Mouse (Mus musculus): ENCODE measurements around the gene Ksr1.
A peak's percentile ranks its signal among the peaks of the same experiment; 100 is the strongest.

Ksr1 gene

DNA sequence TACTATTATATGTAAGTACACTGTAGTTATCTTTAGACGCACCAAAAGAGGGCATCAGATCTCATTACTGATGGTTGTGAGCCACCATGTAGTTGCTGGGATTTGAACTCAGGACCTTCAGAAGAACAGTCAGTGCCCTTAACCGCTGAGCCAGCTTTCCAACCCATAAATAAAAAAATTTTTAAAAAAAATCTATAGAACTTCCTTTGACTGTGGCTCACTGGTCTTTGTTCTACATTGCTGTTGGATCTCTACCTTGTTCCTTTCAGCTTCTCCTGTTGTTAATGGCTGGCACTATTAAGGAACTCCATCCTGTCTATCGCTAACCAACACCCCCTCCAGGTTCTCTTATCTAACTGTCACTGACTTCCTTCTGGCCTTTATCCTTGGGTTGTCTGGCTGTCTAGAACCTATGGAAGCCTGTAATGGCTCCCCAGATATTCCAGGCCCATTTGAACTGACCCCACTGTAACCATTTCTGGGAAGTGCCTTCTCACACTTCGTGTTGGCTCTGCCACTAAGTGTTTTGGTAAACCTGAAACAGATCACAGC is 166.0 kb downstream of the Ksr1 start:
- DNase-seq (ENCODE audit: low read depth) = no peak

DNA sequence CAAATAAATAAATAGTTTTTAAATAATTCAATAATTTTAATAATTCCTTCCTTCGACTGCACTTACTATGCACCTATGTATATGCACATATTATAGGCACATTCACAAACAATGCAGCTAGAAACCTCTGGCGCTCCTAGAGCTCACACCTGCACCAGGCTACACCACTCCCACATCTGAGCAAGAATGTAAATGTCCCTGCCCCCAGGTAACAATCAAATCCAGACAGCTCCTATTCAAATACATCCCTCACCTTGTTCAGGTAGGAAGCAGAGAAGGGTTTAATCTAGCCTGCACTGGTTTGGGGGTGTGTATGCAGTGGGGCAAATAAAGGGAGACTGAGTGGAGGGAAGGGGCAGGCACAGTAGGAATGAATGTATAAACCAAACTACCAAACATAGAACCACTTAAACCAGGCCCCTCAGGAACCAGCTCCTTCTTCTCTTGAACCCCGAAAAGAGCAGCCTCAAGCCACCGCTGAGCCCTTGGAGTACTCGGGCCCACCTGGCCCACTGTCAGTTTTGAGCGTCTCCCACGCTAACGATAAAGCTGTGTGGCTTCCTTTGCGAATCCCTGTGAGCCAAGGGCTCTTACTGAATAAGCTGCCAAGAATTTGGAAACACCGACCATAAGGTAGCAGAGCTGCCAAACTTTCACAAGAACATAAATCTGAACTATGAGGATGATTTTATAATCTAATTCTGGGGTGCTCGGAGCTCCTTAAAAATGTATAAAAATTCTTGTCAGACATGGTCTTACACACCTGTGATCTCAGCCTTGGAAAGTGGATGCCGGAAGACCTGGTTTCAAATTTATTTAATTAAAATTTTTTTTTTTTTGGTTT is 167.8 kb downstream of the Ksr1 start:
- DNase-seq (ENCODE audit: low read depth) = peak; percentile 48

DNA sequence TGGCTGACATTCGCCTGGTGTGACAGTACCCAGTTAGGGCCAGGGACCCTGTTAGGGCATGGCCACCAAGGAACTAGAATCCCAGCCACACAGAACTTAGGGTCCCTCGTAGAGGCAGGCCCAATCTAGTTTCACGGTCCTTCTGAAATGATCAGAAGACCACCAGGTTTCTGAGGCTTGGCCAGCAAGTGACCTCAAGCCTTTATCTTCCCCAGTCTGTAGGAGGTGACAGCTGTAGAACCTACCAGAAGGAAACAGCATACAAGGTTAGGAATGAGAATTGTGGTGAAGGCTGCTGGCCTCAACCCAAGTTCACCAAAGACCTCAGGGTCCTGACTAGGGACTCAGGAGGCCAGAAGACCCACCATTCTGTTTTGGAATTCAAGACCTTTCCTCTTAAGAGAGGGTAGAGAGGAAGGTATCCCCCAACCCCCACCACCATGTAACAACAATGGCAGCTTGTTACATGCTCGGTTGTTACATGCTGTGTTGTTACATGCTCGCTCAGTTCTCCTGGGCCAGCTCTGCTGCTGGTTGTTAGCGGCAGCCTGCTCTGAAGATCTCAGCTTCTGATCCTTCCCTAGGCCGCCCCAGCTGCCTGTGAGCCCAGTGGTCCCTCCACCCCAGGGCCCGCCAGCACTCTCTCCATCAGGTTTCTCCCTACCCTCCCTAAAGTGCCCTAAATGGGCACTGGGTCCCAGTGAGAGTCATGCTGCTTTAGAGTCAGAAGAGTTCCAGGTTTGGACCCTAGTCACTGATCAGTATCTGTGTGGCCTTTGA is 169.3 kb downstream of the Ksr1 start:
- no peak for DNase-seq (ENCODE audit: low read depth)

DNA sequence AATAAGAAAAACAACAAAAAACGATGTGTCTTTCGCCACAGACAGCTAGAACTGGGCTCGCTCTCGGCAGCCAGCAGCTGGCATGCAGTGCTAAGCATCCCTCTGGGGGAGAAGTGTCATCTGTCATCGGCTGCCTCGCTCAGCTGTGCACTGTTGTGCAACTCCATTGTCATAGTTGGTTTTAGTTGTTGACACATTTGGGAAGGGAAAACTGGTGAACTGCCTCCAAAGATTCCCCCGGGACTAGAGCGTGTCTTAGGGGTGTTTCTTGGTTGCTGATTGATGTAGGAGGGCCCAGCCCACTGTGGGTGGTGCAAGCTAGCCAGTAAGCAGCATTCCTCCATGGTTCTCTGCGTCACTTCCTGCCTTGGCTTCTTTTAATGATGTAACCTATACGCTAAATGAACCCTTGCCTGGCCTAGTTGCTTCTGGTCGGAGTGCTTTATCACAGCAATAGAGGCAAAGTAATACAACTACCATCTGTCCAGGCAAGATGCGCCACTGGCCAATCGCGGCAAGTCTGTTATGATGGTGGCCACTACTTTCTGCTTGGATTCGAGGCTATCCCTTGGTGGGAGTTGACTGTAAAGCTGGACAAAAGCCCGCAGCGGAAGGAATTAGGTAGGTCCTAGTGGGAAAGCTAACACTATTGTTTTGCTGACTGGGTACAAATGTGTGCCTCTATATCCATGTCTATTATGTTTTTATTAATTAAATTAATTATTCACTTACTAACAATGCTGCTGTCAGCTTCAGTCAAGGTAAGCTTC is 172.6 kb downstream of the Ksr1 start:
- DNase-seq (ENCODE audit: low read depth) = peak; percentile 48

DNA sequence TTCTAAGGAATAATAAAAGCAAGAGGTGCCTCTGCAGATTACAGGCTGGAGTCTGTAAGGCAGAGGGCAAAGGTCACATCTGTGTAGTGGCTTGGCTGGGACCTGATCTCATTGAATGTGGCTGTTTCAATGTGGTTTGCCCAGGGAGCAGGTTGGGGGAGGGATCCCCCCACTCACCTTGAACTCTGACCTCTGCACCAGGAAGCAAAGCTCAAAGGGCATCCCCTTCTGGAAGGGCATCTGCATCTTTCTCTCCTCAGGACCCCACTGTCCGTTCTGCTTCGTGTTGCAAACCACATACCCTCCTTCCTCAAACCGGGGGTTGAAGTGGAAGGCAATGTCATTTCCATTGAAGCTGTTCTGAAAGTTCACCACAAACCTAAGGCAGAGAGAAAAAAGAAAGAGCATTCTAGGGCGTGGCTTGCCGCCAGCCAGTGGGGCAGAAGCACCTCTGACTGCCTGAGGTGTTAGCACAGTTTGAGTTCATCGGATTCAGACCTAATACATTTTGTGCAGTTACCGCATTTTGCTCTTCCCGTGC is 173.3 kb downstream of the Ksr1 start:
- no peak for DNase-seq (ENCODE audit: low read depth)

DNA sequence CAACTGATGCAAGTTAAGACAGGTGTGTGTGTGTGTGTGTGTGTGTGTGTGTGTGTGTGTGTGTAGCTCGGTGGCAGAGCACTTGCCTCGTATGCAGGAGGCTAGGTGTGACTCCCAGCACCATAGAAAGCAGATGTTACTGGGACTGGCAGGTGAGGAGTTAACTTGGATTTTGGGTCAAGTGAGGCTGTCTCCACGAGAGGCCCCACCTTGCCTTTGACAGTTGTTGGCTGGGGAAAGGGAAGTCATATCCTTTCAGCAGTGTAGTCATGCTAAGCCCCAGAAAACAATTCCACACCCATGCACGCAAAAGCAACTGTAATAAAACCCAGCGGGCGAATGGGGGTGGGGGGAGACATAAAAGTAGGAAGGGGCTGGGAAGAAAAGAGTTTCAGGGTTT is 173.9 kb downstream of the Ksr1 start:
- DNase-seq (ENCODE audit: low read depth) = no peak

DNA sequence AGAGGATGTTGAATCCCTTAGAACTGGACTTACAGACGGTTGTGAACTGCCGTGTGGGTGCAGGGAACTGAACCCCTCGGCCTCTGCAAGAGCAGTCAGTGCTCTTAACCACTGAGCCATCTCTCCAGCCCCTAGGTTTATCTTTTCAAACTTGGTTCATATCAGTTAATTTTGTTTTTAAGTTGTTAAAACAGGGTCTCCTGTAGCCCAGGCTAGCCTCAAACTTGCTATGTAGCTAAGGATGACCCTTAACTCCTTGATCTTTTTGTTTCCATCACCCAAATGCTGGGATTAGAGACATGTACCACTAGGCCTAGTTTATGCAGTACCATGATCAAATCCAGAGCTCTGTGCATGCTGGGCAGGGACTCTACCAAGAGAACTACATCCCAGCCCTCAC is 174.5 kb downstream of the Ksr1 start:
- no peak for DNase-seq (ENCODE audit: low read depth)

DNA sequence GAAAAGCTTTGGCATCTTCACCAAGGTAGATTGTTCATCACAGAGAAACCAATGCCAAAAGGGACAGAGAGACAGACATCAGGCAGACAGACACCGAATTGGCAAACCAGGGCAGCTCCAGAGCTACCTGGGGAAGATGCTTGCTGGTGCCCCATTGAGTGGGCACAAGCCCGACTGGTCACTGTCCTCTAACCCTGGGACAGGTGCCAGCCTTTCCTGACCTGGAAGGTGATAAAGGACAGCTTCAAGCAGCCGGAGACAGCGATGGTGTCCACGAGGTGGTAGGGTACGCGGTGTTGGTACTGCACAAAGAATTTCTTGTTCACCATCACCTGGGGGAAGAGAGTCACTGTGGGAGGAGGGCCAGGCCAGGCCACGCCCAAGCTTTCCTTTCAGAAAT is 175.1 kb downstream of the Ksr1 start:
- DNase-seq (ENCODE audit: low read depth) = no peak

DNA sequence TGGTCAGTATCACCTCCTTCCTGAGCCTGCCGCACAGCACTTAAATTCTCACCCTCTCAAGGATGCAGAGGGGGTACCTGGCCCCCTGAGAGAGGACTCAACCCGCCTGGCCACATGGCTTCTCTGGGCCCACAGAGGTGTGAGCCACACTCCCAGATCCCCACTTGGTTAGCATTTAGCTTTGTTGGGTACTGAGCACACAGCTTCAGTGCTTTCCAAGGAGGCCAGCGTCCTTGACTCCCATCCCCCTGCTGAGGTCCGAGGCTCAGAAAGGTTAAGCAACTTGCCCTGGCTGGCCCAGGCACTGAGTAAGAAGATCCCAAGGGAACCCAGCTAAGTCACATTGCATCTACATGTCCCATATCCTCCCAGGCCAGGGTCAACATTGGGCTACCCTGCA is 178.1 kb downstream of the Ksr1 start:
- DNase-seq (ENCODE audit: low read depth) = no peak

DNA sequence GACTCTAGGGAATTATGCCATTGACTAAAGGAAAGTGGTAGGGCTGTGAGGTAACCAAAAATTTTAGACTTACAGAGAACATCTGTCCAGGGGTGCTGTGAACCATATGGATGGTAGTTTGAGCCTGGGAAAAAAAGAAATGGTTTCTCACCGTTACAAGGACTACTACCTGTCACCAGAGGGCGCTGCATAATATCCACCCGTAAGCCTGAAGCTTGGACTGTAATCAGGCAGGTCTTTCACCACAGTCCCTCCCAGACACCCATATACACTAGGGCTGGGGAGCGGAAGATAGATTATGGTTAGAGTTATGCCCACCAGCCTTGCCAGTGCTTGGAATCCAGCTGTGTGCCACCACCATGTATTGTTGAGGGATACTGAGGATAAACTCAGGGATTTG is 178.8 kb downstream of the Ksr1 start:
- DNase-seq (ENCODE audit: low read depth) = peak; percentile 75

All from NIH3T3 (cell line).